Mouse (Mus musculus) T-cell, adult 2 months (primary cell): ENCODE results near the gene Chrna9.
"Not testable (repeated sequence)": the region's sequence is repeated elsewhere in the genome, so short reads cannot be mapped to it uniquely, and the experiment has no call there.

ENCODE experiments used
- DNase-seq: peaks from one replicate; pipeline ENCODE4 v3.0.0; 2022; ENCODE audit warnings: low spot score

Gene Chrna9

DNA sequence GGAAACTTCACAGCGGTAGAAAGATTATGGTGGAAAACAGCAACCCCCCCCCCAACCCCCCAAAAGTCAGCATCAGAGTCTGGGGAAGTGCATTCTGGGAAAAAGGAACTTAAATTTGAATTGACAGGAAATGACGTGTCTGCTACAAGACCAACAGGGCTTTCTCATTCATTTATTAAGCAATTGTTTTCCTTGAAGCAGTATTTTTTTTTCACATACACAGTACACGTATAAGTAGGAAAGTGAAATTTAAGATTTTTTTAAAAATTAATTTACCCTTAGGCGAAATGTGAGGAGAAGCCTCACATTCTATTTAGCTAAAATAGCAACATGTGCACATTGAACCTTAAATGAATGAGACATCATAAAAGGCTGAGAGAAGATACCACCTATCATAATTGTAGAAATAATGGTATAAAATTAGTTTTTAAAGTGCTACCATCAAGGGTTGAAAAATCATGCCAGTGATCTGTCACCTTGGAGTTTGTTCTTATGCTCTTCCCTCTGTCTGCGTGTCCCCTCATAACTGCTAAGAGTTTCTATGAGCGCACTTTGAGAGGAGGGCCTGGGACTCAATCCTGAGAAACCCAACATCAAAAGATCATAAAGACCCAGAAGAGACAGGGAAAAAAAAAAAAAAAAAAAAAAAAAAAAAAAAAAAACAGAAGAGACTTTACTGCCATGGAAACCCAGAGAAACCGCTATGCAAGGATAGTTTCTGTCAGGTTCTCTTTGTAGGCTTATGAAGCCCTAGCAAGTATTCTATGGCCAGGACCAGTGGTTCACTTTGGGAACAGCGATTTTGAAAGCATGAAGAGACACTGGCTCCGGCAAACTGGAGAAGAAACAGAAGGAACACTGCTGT lies 21.7 kb downstream of the Chrna9 start:
- no peak for DNase-seq

DNA sequence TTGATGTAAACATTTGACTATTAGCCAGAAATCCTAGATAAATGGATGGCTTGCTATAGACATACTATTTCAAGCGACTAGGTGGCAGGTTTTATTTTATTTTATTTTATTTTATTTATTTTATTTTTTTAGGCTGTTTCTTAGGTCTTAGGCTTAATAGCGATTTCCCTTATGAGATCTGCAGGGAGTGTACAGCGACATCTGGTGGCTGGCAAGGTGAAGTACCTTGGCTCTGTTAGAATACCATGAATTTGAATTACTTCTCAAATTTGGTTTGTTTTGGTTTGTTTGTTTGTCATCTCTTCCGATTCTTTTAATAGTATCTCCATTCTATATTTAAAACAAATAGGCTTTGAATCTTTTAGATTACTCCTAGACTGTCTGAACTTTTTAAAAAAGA lies 23.9 kb downstream of the Chrna9 start:
- DNase-seq: peak; percentile 59

DNA sequence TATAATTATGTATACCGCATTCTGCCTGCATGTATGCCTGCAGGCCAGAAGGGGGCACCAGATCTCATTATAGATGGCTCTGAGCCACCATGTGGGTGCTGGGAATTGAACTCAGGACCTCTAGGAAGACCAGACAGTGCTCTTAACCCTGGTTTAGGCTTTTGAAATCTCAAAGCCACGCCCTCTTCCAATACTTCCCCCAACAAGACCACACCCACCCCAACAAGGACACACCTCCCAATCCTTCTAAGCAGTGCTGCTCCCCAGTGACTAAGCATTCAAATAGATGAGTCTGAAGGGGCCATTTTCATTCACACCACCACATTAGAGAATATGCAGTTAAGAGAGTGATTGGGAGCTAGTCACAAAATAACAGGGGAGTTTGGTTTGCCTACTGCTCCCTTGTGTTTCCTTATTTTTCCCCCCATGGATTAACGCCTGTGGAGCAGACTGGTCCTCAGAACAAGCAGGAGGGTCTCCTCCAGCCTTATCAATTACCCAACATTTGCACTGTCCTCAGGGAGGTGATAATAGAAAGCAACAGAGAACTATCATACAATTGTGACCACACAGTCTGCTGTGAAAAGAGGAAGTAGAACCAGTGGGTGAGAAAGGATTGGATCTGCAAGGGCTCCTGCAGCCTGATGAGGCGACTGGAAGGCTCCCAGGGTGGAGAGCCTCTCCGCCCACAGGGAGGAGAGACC lies 25.3 kb downstream of the Chrna9 start:
- no peak for DNase-seq

DNA sequence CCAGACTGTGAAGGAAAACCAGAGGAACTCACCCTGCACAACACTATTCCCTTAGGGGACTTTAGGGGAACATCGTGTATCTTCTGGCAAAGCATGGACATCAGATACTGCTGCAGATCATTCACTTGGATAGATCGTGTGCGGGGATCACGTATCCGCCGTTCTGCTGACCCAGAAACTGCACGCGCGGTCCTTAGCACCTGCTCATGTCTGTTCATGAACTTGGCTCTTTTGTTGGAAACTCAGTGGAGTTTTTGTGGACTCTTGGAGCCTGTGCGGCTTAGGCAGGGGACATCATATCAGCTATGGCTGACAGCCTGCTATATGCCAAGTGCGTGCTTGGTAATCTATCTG lies 25.9 kb downstream of the Chrna9 start:
- DNase-seq: no peak

DNA sequence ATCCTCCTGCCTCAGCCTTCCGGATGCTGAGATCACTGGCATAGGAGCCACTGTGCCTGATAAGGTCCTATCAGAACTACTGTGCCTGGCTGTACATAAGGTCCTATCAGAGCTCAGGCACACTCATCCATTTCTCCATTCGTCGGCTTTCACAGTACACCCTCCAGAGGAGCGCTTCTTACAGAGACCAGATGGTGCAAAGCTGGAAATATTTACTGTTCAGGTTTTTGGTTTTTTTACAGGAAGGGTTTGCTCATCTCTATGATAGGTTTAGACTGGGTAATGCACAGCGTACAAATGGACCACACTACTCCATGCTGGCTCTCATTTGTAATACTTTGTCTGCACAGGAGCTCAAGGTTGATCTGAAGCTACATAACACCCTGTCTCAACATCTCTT lies 28.6 kb downstream of the Chrna9 start:
- no peak for DNase-seq

DNA sequence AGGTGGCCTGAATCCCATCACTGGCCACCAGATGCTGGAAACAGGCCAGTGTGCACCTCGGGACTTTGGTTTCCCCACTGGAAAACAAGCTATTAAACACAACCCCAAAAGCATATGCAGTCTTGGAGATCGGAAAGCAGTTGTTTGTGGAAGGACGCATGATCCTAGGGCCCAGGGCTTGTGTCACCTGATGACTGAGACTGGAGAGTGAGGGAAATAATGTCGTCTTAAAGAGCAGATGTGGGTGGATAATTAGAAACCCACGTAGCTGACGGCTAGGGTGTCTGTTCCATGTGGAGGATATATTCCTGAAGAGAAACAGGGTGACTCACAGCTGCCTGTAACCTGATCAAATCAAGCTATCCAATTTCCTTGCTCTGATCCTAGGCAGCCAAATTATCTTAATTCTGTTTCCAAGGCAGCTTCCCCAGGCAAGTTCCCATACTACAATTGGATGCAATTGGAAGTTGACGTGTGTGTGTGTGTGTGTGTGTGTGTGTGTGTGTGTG lies 31.1 kb downstream of the Chrna9 start:
- no peak for DNase-seq

DNA sequence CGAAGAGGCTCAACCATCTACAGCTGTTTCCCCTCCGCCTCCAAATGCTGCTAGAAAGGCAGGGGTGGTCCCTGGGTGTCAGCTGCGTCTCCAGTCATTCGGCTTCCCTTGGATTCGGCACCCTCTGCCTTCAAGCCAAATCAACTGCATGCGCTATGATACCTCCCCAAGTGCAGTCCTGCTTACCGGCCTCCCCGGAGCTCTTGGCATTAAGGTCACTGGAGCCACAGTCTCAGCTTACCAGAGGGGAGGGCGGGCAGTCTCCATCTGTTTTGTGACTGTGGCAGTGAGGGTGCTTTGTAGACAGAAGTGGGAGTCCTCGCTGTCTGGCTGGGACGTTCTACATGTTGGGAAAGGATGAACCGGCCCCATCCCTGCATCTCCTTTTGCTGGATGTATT lies 32.4 kb downstream of the Chrna9 start:
- no peak for DNase-seq

DNA sequence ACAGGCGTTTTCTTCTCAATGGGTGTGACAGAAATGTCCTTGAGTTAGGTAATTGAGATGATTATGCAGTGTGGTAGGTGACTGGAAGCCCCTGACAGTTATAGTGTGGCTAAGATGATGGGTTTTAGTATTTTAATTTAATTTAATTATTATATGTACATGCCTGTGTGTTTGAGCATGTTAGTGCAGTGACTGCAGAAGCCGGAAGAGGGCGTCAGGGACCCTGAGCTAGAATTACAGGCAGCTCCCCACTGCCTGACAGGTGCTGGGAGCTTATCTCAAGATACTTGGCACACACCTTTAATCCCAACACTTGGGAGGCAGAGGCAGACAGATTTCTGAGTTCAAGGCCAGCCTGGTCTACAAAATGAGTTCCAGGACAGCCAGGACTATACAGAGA lies 33.3 kb downstream of the Chrna9 start:
- no peak for DNase-seq

DNA sequence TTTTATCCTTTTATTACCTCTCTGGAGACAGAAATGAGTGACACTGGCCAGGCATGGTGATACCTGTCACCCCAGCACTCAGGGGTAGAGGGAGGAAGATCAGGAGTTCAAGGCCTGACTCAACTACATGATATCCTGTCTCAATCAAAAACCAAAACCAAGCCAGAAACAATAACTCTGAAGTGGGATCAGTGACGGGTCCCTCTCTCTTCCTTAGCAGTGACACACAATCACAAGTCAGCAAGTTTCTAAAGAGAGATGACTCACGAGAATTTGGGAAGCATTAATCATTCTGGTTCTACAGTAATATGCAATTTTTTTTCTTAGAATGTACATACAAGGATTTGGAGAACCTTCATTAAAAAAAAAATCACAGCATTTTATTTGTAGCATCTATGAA lies 38.5 kb downstream of the Chrna9 start:
- DNase-seq: no peak

DNA sequence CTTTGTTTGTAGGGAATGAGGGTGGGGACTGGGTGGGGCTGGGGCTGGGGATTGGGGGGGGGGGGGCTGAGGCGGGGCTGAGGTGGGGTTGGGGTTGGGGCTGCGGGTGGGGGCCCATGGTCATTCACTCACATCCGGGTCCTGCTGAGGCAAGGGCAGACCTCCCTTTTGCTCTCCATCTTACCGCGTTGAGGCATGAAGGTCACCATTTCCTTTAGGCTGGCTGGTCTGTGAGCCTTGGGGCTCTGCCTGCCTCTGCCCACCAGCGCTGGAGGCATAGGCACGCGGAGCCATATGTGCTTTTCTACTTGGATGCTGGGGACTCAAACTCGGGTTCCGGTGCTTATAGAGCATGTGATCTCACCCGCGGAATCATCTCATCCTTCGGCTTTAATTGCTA lies 41.0 kb downstream of the Chrna9 start:
- DNase-seq: no peak

DNA sequence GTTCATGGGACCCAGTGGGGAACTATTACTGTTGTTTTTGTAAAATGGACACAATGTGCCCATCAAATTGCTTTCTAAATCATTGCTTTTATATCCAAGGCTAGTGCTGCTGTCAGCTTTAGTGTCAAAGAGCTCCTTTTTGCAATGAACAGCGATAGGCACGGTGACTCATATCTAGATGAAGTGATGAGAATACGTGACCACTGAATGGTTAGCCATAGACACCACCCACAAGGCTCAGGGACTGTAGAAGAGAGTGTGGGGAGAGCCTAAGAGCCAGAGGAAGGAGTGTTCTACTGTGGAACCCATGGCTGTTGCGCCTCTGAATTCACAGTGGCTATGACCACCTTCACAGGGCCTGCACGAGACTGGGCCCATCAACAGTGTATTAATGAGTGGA lies 51.7 kb downstream of the Chrna9 start:
- DNase-seq: no peak

DNA sequence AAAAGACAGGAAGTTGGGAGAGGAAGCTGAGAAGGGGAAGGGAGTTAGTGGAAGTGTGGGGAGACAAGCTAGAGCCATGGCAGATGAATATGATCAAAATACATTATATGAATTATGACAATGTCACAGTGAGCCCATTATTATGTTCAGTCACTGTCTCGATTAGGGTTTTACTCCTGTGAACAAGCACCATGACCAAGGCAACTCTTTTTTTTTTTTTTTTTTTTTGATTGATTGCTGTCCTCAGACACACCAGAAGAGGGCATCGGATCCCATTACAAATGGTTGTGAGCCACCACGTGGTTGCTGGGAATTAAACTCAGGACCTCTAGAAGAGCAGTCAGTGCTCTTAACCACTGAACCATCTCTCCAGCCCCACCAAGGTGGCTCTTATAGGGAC lies 52.3 kb downstream of the Chrna9 start:
- not testable (repeated sequence) for DNase-seq

DNA sequence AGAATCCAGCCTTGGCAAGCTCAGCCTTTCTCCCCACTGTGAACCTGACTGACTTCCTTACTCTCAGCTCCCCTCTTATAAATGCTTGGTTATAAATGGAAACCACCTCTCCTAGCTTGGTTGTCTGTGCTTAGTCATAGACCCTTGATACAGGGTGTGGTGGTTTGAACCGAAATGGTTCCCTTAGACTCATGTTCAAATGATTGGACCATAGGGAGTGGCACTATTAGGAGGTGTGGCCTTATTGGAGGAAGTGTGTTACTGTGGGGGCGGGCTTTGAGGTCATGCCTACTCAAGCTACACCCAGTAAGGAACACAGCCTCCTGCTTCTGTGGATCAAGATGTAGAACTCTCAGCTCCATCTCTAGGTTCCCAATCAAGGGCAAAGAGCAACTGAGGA lies 56.5 kb downstream of the Chrna9 start:
- DNase-seq: peak; percentile 19

DNA sequence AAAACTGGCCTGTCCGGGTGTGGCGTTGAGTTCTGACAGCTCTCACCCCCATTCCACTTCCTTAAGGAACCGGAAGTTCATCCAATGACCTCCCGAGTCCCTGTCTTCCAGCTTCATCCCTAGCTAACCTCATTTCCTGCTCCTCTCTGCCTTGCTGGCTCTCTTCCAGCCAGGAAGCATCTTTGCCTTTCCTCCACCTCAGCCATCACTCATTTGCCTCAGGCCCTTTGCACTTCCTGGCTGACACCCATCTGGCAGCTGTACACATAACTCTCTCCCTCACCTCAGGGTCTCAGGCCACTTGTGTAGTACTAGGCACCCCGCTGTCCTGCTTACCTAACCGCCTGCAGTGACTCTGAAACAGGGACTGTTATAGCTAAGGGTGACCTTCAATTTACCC lies 59.9 kb downstream of the Chrna9 start:
- no peak for DNase-seq

DNA sequence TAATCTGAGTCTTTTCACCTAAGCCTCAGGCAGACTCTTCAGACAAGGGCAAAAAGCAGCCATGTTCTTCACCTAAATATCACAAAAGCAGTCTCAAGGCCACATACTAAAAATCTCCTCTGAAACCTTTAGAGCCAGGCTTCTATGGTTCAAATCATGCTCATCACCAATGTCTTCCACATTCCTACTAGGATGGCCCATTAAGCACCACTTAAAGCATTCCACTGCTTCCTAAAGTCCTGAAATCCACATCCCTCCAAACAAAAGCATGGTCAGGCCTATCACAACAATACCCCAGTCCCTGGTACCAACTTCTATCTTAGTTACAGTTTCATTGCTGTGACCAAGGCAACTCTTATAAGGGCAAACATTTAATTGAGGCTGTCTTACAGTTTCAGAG lies 63.1 kb downstream of the Chrna9 start:
- no peak for DNase-seq

DNA sequence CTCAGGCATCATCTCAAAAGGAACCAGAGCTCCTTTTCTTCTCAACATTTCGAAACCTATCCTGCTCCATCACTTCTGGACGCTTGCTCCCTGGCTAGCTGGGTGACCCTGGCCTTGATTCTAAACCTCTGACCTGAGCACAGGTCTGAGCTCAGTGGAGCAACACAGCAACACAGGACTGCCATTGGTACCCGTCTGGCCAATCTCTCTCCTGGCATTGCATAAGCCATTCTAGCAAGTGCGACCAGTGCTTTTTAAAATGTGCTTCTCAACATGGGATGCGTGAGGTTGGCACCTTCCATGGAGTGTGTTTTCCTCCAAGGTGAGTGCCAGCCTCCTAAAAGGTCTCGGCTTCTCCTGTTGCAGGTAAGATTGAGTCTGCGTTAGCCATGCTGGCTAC lies 64.4 kb downstream of the Chrna9 start:
- no peak for DNase-seq

DNA sequence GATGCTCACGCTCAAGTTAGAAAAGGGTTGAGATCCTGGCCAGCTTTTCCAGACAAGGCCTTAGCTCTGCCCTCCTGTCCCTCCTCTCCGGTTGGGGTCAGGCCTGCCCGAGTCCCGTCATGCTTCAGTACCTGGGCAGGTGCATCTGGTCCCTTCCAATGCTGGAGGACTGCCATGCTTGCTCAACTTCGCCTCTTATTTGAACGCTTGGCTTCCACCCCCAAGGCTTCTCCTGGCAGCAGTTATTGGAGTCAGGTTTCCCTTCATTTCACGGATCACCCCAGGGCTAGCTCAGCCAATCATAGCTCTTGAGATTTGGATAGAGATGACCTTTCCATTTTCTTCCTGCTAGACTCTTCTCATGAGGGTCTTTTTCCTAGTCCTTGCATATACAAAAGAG lies 65.4 kb downstream of the Chrna9 start:
- DNase-seq: no peak

DNA sequence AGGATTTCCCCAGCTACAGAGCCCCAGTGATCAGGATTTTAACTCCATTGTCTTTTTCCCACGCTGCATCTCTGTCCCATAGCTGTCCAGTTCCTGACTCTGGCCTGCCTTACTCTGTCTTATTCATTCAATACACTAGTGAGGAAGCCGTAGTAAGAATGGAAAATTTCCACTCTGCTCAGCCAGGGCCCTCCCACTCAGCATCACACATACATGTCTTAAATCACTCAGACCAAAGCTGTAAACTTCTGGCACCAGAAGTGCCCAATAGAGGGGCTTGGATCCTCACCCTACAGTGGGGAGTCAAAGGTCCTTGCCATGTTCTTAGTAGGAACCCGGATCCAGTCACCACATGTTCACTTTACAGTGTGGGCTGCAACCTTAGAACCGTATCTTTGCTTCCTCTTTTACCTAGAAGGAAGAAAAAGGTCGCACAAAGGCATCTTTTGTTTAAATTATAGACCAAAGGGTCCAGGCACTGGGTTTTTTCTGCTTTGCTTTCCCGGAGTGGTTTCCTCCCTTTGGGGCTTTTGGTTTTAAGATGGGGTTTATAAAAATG lies 65.9 kb downstream of the Chrna9 start:
- DNase-seq: no peak

DNA sequence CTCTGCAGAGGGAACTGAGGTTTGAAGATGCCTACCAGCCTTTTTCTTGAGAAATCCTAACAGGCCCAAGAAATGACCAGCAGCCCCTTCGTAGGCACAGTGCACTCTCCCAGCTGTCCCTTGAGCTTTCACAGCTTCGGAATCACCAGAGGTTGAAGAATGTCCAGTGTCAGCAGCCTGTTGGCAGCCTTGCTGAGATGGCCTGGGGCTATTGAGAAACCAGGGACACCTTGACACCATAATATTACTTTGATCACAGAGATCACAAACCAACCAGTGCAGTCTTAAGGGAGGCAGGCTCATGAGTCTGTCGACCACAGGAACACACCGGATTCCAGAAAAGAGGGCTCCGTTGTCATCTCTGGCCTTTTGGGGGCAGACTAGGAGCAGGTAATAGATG lies 66.5 kb downstream of the Chrna9 start:
- no peak for DNase-seq

DNA sequence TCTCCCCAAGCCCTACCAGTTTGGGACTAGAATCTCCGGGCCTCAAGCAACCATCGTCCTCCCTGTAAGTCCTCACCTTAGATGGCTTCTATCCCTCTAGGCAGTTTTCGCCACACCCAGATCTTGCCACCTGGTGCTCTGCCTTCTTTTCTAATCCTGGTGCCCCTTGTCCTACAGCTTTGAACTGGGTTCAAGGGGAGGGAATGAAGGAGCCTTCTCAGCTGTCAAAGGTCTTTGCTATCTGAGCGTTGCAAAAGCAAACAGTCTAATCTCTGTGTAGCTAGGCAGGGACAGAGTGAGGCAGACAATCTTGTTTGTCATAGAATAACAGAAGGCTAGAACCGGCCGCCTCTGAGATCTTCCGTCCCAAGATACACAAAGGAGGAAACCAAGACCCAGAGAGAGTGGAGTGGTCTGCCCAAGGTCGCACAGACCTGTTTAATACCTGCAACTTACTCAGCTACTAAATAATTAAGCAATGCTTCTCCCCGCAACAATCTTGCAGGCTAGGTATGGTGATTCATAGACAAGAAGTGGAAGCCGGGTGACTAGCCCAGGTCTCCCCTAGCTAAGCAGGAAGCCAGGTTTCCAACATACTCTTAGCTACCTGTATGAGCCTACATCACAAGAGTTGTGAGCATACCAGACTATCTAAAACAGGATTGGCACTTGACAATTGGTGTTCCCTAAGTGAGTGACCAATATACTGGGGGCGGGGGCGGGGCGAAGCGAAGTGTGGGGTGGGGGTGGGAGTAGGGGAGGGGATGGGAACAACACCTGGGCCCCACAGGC lies 69.6 kb downstream of the Chrna9 start, which contains the start of gene 9130230L23Rik:
Gene 9130230L23Rik (minus strand): TSS at position 152 of the 792 bp plus-strand sequence.
- no peak for DNase-seq

DNA sequence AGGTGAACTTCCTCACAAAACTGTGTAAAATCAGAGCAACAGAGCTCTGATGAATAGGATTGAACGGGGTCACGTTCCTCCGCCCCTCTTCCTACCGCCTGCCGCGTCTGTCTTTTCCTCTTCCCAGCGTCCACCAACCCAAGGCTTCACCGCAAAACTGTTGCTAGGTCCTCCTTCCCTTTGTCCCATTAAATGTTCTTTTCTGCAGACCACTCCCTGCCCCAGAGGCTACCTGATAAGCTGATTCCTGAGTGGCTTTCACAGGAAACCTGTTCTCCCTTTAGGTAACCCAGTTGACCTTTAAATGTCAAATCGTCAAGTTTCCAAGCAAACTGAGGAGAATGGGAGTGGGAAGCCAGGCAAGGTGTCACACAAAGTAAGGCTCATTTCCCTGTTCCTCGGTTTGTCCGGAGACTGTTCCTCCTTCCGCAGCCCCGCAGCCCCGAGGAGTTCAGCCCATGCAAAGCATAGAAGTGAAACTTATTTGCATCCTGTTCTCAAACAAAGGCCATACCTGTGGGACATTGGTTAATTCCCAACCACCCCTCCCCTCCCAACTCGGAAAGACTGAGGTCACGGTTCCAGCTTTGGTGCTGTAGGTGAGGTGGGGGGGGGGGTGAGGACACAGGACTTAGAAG lies 70.4 kb downstream of the Chrna9 start:
- DNase-seq: no peak
